Mouse (Mus musculus) left cerebral cortex, postnatal 4 days (tissue): Measurements from ENCODE around the gene Wnt16. TPM values are rescaled to one million over a fixed set of nuclear protein-coding genes. Genes with fewer than 3 reads are reported as not detected.
"Not testable (repeated sequence)": the region's sequence is repeated elsewhere in the genome, so short reads cannot be mapped to it uniquely, and the experiment has no call there.

Experiments
- DNase-seq: peaks from one replicate; pipeline ENCODE4 v3.0.0-alpha.2; 2022
- intact Hi-C: fragments of 180-260 bp; cut with DNase I; formaldehyde crosslinking; loops from one replicate; pipeline ENCODE4 v1.15.1; 2025
- total RNA-seq, 2 experiments: library from RNA; stranded (reverse); gene quantifications; 2 replicates each; pipeline ENCODE4 v1.2.3; 2021

Gene Wnt16
- 1 to 10 TPM; 1.3 to 1.5 TPM for total RNA-seq

- intact Hi-C loops: loop anchor here (10.0 kb wide), 1 partner anchor 163 kb away; no protein-coding TSS in a partner anchor
- peak; percentile 36 for DNase-seq
Observed at GRCm38 (mm10) chr6:22288004-22288736, at the start of gene Wnt16. Wnt16 (plus strand) TSS chr6:22288227.

- DNase-seq: no peak
- intact Hi-C loops: no loop called here
Observed at GRCm38 (mm10) chr6:22243321-22243720, 44.7 kb upstream of the Wnt16 start.

DNA sequence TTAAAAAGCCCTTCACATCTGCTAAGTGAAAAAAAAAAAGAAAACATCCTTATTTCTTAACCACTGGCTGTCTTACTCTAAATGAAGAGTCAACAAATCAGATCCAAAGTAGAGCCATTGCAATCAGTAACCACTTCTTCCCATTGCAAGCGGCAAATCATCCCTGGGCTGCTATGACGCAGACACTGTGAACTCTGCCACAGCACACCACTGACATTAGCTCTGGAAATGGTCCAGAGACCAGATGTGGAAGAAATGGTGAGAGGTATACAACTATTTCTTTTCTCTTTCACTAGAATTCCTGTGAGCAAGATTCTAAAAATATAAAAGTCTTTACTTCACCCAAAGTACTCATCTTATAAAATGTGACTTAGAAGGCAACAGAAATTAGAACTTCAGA is 41.3 kb upstream of the Wnt16 start:
- intact Hi-C loops: no loop called here
- DNase-seq: no peak

GRCm38 (mm10) chr6:22258784-22259183 is 29.2 kb upstream of the Wnt16 start:
- intact Hi-C loops: no loop called here
- DNase-seq: no peak

DNA sequence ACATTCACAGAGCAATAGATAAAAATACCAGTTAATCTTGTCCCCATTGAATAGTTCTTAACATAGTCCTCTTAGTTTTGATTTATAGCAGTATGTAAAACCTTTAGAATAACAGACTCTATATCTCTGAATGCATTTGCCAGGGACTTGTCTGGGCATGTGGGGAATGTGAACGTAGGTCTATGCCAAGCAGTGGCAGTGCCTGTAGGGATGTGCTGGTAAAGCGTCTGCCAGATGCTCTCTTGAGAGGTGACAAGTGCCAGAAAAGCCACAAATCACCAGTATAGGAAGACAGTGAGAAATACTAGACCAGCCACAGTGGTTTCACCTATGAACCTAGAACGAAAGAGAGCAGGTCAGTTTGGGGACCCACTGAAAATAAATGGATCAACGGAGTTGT is 25.5 kb upstream of the Wnt16 start:
- no peak for DNase-seq
- intact Hi-C loops: no loop called here

- intact Hi-C loops, DNase-seq: not testable (repeated sequence)
Observed at GRCm38 (mm10) chr6:22264094-22264493, 23.9 kb upstream of the Wnt16 start.

DNA sequence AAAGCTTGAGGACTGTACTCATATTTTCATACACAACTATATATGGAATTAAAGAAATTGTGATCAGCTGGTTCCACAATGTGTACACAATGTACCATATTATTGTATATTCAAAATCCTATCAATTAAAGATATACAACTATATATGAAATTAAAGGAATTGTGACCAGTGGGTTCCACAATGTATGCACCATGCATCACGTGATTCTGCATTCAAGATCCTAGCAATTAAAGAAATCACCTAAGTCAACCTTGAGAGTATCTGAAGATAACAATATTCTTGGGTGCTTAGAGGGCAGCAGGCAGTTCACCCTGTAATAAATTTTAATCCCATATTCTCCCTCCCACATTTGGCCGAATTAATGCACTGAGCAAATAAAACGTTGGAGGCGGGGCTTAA is 22.0 kb upstream of the Wnt16 start:
- no peak for DNase-seq
- intact Hi-C loops: no loop called here

DNA sequence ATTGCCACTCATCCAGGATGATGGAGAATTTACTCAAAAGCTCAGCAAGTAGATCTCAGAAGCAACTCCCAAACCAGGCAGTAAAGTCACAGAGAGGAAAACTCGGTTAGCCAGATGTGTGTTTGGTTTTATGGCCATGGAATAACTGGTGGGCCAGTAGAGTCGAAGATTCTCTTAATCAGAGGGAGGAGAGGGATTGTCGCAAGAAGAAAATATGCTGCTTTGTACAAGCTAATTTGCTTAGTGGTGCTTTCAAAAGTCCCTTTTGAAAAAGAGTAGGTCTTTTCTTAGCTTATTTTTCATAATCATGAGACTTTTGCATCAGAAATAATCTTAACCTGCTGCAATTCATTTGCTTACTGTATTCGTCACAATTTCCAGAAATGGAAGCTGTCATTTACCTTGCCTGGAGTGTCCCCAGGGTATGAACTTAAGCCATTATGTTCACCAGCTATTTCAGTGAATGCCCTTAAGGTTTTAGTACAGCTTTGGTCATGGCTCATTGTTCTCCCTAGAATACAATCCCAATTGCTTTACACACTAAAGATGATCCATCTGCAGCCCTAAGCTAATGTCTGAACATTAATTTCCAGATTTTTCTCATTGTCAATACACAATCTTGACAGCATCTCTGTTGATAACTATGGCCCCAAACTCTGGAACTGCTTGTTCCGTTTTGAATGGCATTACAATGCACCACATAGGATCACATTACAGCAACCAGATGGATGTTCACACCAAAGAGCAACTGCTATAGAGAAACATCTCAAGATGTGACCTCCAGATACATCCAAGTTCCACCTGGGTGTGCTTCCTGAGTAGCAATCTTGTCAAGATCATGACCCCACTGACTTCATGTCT is 20.0 kb upstream of the Wnt16 start:
- intact Hi-C loops: no loop called here
- no peak for DNase-seq

DNA sequence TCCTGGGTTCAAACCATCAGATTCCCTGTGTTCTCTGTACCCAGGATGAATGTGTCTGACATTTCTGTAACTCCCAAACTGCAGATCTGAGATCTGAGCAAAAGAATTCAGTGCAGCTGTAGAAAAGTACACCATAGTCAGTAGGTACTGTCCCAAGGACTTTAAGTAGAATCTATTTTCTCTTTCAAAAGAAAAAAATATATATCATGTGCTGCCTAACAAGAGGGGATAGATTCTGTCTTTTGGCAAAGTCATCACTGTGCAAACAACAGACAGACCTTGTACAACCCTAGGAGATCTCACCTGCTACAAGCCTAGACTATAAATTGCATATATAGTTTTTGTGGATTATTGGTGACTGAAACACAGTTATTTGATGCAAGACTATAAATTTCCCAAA is 19.4 kb upstream of the Wnt16 start:
- DNase-seq: no peak
- intact Hi-C loops: no loop called here

- intact Hi-C loops: no loop called here
- no peak for DNase-seq
Observed at GRCm38 (mm10) chr6:22269840-22270521, 18.0 kb upstream of the Wnt16 start.

DNA sequence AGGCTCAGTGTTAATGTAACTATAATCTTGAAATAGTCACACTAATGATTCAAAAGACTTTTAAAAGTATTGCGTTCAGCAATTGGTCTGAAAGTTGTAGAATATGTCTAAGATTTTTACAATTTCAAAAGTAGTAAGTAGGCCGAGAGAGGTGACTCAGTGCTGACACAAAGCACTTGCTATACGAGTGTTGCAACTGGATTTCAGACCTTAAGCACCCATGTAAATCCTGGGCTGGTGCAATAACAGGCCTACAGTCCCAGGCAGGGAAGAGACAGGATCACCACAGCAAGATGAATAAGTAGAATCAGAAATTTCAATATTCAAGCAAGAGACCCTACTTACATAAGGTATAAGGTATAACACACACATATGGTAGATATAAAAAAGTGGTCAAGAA is 10.1 kb upstream of the Wnt16 start:
- no peak for DNase-seq

DNA sequence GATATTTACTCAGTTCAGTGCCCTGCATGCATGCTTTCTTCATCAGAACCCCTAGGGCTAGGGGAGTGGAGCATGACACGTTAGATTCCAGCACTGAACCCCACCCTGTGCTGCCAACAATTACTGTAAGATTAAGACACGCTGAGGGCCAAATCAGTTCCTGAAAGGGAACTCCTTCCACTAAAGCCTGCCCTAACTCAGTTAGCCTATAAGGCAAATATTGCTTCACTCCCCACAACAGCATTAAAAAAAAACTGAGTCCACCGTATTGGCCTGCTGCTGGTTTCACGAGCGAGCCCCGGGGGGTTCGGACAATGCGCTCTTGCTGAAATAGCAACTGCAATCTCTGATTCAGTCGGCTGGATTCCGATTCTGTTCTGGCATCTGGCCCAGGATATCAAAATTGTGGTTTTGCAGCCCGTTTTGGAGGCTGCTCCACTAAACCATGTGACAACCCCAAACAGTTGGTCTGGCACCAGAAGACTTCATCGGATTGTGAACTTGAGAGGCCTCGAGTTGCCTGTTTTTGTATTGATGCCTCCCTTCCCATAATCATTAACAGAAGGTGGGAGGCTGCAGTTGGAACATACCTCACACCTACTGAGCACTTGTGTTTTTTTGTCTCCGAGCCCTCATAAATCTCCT is 7.7 kb upstream of the Wnt16 start:
- intact Hi-C loops: loop anchor here (10.0 kb wide), 1 partner anchor 156 kb away; no protein-coding TSS in a partner anchor
- DNase-seq: peak; percentile 56

More for the DNA sequence above, 10.1 kb upstream of the Wnt16 start:
- intact Hi-C loops: no loop called here

DNA sequence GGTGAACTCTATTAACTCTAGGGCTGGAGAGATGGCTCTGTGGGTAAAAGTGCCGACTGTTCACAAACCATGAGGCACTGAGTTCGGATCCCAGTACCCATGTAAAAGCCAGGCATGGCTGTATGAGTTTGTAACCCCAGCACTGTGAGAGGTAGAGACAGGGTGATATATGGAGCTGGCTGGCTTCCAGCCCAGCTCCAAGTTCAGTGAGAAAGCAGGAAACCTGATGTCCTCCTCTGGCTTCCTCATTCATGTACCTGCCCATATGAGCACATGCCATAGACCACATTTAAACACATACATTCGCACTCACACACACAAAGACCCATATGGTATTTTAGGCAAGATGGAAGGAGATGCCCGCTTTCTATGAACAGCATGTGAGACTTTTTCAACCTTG is 5.6 kb upstream of the Wnt16 start:
- intact Hi-C loops: loop anchor here (10.0 kb wide), 1 partner anchor 158 kb away; no protein-coding TSS in a partner anchor
- no peak for DNase-seq

DNA sequence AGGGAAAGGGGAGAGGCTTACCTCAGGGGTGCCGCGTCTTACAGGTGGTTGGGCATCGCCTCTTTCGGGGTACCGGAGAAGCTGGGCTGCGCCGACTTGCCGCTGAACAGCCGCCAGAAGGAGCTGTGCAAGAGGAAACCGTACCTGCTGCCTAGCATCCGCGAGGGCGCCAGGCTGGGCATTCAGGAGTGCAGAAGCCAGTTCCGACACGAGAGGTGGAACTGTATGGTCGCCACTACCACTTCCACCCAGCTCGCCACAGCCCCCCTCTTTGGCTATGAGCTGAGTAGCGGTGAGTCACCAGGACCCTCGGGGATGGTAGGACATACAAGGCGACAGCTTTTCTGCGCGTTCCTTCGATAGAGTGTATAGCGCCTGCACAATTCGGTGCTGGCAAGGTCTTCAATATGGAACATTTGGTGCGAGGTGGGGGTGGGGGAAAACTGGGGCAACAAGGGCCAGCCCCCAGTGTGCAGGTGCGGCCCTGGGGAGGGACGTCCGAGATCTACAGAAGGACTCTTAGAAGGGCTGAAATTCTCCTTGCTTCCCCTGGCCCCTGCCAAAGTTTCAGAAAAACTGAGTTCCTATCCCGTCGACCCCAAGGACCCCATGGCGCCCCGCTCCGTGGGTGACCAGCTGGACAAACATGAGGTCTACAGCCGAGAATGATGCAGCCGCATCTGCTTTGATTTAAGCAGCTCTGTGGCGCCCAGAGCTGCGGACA is 872 bp downstream of the Wnt16 start:
- peak; percentile 50 for DNase-seq
- intact Hi-C loops: loop anchor here (10.0 kb wide), 1 partner anchor 164 kb away; no protein-coding TSS in a partner anchor

- no peak for DNase-seq
- intact Hi-C loops: loop anchor here (10.0 kb wide), 1 partner anchor 165 kb away; no protein-coding TSS in a partner anchor
Observed at GRCm38 (mm10) chr6:22289461-22290021, 1.5 kb downstream of the Wnt16 start.

GRCm38 (mm10) chr6:22290790-22291189 is 2.8 kb downstream of the Wnt16 start:
- no peak for DNase-seq
- intact Hi-C loops: no loop called here

GRCm38 (mm10) chr6:22292056-22292455 is 4.0 kb downstream of the Wnt16 start:
- intact Hi-C loops: no loop called here
- no peak for DNase-seq

- intact Hi-C loops: no loop called here
Observed at GRCm38 (mm10) chr6:22293922-22294321, 5.9 kb downstream of the Wnt16 start.

DNA sequence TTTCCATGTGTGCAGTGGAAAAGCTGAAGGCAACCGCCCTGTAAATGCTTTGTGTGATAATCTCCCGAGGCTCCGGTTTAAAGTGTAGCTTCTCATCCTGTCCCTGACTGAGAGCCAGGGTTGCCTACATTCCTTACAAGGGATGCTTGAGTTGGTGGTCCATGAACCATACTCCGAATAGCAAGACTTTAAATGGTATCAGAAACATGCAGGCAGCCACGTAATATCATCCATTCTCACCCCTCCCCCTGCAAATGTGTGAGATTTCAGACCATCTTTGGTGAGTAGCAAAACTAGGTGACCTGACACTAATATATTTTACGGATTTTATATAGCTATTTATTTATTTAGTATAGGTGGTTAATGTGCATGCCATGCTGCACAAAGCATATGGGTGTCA is 9.0 kb downstream of the Wnt16 start:
- intact Hi-C loops: no loop called here

More at GRCm38 (mm10) chr6:22293922-22294321, 5.9 kb downstream of the Wnt16 start:
- DNase-seq: no peak

More for the DNA sequence above, 9.0 kb downstream of the Wnt16 start:
- DNase-seq: no peak
